ENCODE assay signal across 8 mouse cellular contexts in the genomic region with DNA sequence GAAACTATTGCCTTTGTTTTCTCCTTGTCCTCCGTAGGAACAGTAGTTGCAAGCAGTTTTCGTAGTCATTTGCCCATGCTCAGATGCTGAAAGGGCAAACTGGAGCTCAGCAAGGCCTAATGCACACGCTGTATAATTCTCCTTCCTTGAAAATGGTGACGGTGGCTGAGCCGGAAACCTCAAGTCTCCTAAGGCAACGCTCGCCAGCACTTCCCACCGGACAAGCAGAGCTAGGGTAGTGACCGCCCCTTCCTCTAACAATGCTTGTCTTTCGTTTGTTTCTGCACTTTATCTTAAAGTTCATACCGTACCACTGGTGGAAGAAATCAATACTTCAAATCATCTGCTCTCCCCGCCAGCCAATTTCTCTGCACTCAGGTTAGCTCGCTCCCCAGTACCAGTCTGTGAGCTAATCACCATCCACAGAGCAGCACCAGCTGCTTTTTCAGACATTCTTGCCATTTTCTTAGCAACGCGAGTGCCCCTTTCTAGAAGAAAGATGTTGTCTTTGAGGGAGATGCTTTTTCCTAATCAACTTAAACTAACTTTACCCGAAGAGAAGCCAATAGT.
DNase-seq lines count a peak whose midpoint lies in the region; ATAC-seq and TF ChIP-seq lines count a peak whose summit lies in the region.

No protein-coding gene starts in this region.

- no peak for DNase-seq in heart, adult 9 months (ENCODE audit: low spot score in 2 of 2)
- no peak for DNase-seq in embryonic facial prominence, embryonic 14.5 days (ENCODE audit: low spot score)
- DNase-seq in limb, embryonic 10.5 days (ENCODE audit: low spot score), result peak; percentile 44
- DNase-seq in thymus, adult 2 months, result no peak
- DNase-seq in yolk sac, embryonic 10.5 days (ENCODE audit: low spot score), result no peak
- no peak for DNase-seq in thymus, postnatal 0 days (ENCODE audit: low spot score)

- no peak for ATAC-seq in heart, embryonic 15.5 days (replicated peaks; ENCODE audit: insufficient number of reproducible peaks, insufficient read depth, low FRiP score, low read depth)
- no peak for ATAC-seq in embryonic facial prominence, embryonic 14.5 days (ENCODE audit: low read depth)
- ATAC-seq in neural tube, embryonic 13.5 days (ENCODE audit: low read depth), result no peak

- no peaks in the 10 kb centered on the region for H3K36me3 ChIP-seq in heart, embryonic 15.5 days
- no peaks in the 10 kb centered on the region for H3K36me3 ChIP-seq in embryonic facial prominence, embryonic 14.5 days (ENCODE audit: control insufficient read depth, insufficient read depth, low read length)
- H3K36me3 ChIP-seq in limb, embryonic 10.5 days, result no peaks in the 10 kb centered on the region
- no peaks in the 10 kb centered on the region for H3K36me3 ChIP-seq in neural tube, embryonic 13.5 days
- no peaks in the 10 kb centered on the region for H3K36me3 ChIP-seq in thymus, adult 2 months (ENCODE audit: control insufficient read depth, insufficient read depth, low read length)

- H3K27me3 ChIP-seq in heart, embryonic 15.5 days, result peaks cover 27% of the 10 kb centered on the region
- H3K27me3 ChIP-seq in embryonic facial prominence, embryonic 14.5 days (replicated peaks; ENCODE audit: control insufficient read depth, insufficient read depth, low read length), result peaks cover 76% of the 10 kb centered on the region
- H3K27me3 ChIP-seq in limb, embryonic 10.5 days (ENCODE audit: low read depth, poor library complexity, severe bottlenecking), result peaks cover 81% of the 10 kb centered on the region
- H3K27me3 ChIP-seq in neural tube, embryonic 13.5 days, result peaks cover 57% of the 10 kb centered on the region
- peaks cover 25% of the 10 kb centered on the region for H3K27me3 ChIP-seq in thymus, adult 2 months (ENCODE audit: control insufficient read depth, insufficient read depth, low read length)

- H3K9ac ChIP-seq in heart, embryonic 15.5 days, result peak overlapping the region; percentile 62
- no peak overlapping the region for H3K9ac ChIP-seq in embryonic facial prominence, embryonic 14.5 days (ENCODE audit: low read depth, low read length)
- H3K9ac ChIP-seq in neural tube, embryonic 13.5 days, result peak overlapping the region; percentile 71; the same call in 1 of the 2 replicates

- peak overlapping the region; percentile 99 for H3K4me2 ChIP-seq in heart, embryonic 15.5 days
- H3K4me2 ChIP-seq in embryonic facial prominence, embryonic 14.5 days (ENCODE audit: low read depth, low read length), result peak overlapping the region; percentile 100
- peak overlapping the region; percentile 100 for H3K4me2 ChIP-seq in neural tube, embryonic 13.5 days

- no peaks in the 10 kb centered on the region for H3K9me3 ChIP-seq in heart, embryonic 15.5 days (replicated peaks)
- H3K9me3 ChIP-seq in embryonic facial prominence, embryonic 14.5 days (ENCODE audit: control insufficient read depth, low read length), result no peaks in the 10 kb centered on the region
- H3K9me3 ChIP-seq in limb, embryonic 10.5 days (replicated peaks), result no peaks in the 10 kb centered on the region
- H3K9me3 ChIP-seq in neural tube, embryonic 13.5 days, result no peaks in the 10 kb centered on the region

- WGBS in heart, embryonic 15.5 days, result 25% methylated on average over 16 of the region's 16 CpGs
- 14% methylated on average over 16 of the region's 16 CpGs for WGBS in embryonic facial prominence, embryonic 14.5 days
- WGBS in limb, embryonic 10.5 days, result 6% methylated on average over 16 of the region's 16 CpGs
- WGBS in neural tube, embryonic 13.5 days, result 6% methylated on average over 16 of the region's 16 CpGs
- 10% methylated on average over 16 of the region's 16 CpGs for WGBS in thymus, adult 2 months

- H3K4me3 ChIP-seq in heart, embryonic 15.5 days, result peak overlapping the region; percentile 87
- peak overlapping the region; percentile 74 for H3K4me3 ChIP-seq in embryonic facial prominence, embryonic 14.5 days (ENCODE audit: low read depth, low read length)
- peak overlapping the region; percentile 75 for H3K4me3 ChIP-seq in limb, embryonic 10.5 days
- H3K4me3 ChIP-seq in neural tube, embryonic 13.5 days, result peak overlapping the region; percentile 58
- H3K4me3 ChIP-seq in thymus, adult 2 months (ENCODE audit: control insufficient read depth, insufficient read depth, low read length), result no peak overlapping the region

- peaks cover 35% of the 10 kb centered on the region for H3K4me1 ChIP-seq in heart, embryonic 15.5 days (replicated peaks)
- peaks cover 13% of the 10 kb centered on the region; the same call in 1 of the 2 replicates for H3K4me1 ChIP-seq in embryonic facial prominence, embryonic 14.5 days (ENCODE audit: control insufficient read depth, insufficient read depth, low read length)
- peaks cover 45% of the 10 kb centered on the region for H3K4me1 ChIP-seq in limb, embryonic 10.5 days
- H3K4me1 ChIP-seq in neural tube, embryonic 13.5 days (replicated peaks), result peaks cover 43% of the 10 kb centered on the region
- peaks cover 10% of the 10 kb centered on the region; the same call in 1 of the 2 replicates for H3K4me1 ChIP-seq in thymus, adult 2 months (replicated peaks; ENCODE audit: control insufficient read depth, insufficient read depth, low read length)

- no peak overlapping the region for H3K27ac ChIP-seq in heart, embryonic 15.5 days
- H3K27ac ChIP-seq in embryonic facial prominence, embryonic 14.5 days (replicated peaks; ENCODE audit: low read depth, low read length), result no peak overlapping the region
- H3K27ac ChIP-seq in limb, embryonic 10.5 days, result no peak overlapping the region
- no peak overlapping the region for H3K27ac ChIP-seq in neural tube, embryonic 13.5 days (replicated peaks)
- no peak overlapping the region for H3K27ac ChIP-seq in thymus, adult 2 months (ENCODE audit: control insufficient read depth, insufficient read depth, low read length)

- no peak for TF ChIP-seq POLR2A in thymus, adult 2 months (IDR thresholded peaks at IDR 0.05; ENCODE audit: control insufficient read depth, extremely low read depth, insufficient read depth, low read length, poor library complexity)

- no peak for TF ChIP-seq CTCF in thymus, adult 2 months (IDR thresholded peaks at IDR 0.05; ENCODE audit: borderline replicate concordance, control insufficient read depth, extremely low read depth, insufficient read depth, low read length, poor library complexity)
